Mouse (Mus musculus): Measurements from ENCODE around the gene Vmn1r25.

Gene Vmn1r25

GRCm38 (mm10) chr6:57980710-57981109, at the start of gene Vmn1r25:
TSS of gene Vmn1r25 (minus strand) at chr6:57980810.
- in situ Hi-C loops (cut with MboI, MseI): no loop called here

DNA sequence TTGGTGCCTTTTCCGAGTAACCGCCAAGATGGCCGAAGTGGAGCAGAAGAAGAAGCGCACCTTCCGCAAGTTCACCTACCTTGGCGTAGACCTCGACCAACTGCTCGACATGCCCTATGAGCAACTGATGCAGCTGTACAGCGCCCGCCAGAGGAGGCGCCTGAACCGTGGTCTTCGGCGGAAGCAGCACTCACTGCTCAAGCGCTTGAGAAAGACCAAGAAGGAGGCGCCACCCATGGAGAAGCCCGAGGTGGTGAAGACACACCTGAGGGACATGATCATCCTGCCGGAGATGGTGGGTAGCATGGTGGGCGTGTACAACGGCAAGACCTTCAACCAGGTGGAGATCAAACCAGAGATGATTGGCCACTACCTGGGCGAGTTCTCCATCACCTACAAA, 36.9 kb upstream of the Vmn1r25 start:
- in situ Hi-C loops (cut with MboI, MseI): loop anchor here (10.0 kb wide), 1 partner anchor 353 kb away; no protein-coding TSS in a partner anchor

GRCm38 (mm10) chr6:58015059-58015458, 34.4 kb upstream of the Vmn1r25 start, which contains the start of gene Vmn1r26:
TSS of gene Vmn1r26 (minus strand) at chr6:58015159.
- in situ Hi-C loops (cut with MboI, MseI): loop anchor here (10.0 kb wide), 1 partner anchor 350 kb away; no protein-coding TSS in a partner anchor

- in situ Hi-C loops (cut with MboI, MseI): loop anchor here (10.0 kb wide), 1 partner anchor 813 kb away; no protein-coding TSS in a partner anchor
Measured at GRCm38 (mm10) chr6:57961403-57961802, 19.2 kb downstream of the Vmn1r25 start, which contains the start of gene Vmn1r24. TSS of gene Vmn1r24 (minus strand) at chr6:57961503.
